Mouse (Mus musculus): Measurements from ENCODE around the gene Gab1.

The Gab1 gene

DNA sequence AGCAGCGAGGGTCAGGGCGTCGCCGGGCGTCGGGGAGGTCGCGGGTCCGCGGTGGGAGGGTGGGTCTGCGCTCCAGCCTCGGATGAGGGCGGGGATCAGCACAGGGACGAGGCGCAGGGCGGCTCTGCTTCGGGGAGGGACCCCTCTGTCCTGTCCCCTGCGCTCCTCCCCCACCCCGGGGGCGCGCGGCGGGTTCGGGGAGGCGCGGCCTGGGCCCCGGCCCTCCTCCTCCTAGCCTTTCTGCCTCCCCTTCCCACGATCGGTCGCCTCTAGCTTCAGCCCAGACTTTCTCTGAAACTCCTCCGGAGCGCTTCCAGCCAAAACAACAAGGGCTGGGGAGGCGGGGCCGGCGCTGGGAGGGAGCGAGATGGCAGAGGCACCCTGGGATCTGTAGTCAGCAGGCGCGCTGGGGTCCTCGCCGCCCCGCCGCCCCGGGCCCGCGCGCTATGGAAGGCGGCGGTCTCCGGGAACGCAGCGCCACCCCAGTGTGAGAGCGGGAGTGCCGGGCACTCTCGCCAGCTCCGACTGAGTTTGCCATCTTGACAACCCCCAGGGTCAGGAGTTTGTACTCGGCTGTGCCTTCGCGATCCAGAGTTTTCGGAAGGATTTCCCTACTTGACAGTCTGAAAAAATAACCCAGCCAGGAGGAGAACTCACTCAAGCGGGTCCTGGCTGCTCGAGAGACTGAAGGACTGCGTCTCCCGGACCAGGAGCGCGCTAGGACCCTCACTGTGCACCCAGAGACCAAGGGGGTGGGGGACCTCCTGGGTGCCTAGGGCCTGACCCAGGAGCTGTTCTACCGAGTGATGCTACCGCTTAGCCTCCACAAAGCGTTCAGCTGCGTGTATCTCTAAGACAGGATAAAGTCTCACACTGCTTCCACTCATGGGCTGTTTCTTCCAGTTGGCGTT is at the start of gene Gab1:
TSS of gene Gab1 (minus strand) at position 324 of the 911 bp plus-strand sequence.
- WGBS: 2% methylated on average over 70 of the region's 70 CpGs

DNA sequence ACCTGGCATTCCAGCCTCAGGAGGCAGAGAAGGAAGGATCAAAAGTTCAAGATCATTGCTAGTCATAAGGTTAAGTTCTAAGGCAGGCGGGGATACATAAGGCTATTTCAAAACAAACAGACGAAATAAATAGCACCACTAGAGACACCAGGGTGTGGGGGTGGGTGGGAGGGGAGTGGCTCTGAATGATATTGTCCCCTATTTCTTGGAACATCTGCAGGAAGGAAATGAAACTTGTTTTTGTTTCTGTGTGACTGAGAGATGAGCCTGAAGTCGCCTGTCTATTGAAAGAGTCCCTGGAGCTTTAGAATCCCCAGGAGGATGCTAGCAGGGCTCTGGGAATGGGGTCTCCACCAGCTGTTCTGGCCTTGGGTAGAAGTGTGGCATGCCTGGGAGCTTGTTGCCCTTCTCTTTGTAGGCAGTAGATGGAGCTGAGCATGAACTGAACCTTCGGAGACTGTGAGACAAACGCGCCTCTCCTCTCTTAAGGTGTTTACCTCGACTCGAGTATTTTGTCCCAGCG is 43.5 kb upstream of the Gab1 start:
- WGBS: 78% methylated on average over 9 of the region's 9 CpGs

DNA sequence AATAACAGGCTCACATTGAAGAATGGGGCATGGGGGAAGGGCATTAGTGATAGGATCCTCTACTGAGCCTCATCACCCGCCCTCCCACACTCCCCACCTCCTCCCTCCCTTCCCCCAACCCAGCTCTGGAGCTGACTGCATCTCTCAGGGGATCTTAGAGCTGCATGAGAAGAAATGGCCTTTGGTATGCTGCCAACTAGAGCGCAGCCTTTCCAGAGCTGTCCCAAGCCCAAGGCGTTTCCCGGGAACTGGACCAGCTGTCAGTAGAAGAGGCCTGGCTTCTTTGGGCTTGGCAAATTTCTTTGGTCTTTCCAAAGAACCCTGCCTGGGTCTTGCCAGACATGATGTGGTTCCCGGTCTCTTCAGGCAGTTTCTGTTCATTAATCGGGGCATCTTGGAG is 42.3 kb upstream of the Gab1 start:
- WGBS: 38% methylated on average over 6 of the region's 6 CpGs

DNA sequence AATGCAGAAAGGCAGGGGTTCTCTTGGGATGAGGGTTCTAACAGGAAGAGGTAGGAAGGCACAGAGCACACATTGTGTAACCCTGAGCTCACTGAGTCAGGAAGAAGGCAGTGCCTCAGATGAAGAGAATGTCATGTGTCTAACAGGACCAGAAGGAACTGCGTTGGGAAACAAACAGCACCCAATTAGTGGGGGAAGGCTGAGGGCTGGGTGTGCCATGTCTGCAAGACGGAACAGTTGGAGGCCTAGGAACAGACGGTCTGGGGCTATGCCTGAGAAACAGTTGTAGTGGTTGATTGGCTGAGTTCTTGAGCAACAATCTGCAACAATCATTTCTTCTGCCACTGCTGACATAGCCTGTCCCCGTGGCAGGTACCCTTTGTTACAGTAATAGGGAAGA is 38.8 kb upstream of the Gab1 start:
- 87% methylated on average over 4 of the region's 4 CpGs for WGBS

DNA sequence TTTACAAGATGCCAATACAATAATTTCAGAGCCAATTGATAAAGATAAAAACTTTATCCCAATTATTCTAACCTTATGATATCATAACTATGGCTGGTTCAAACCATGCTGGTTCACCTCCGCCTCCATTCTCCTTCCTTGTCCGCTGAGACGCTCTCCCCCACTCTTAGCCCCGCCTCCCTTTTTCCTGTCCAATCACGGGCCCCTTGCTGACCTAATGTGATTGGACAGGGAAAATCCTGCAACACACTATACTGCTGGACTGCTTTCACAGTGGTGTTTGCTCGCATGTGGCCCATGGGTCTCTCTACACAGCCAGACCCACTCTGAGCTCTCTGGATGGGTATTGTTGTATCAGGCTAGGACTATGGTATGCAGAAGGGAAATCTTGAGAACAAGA is 38.2 kb upstream of the Gab1 start:
- whole genome bisulfite sequencing: 89% methylated on average over 6 of the region's 6 CpGs

DNA sequence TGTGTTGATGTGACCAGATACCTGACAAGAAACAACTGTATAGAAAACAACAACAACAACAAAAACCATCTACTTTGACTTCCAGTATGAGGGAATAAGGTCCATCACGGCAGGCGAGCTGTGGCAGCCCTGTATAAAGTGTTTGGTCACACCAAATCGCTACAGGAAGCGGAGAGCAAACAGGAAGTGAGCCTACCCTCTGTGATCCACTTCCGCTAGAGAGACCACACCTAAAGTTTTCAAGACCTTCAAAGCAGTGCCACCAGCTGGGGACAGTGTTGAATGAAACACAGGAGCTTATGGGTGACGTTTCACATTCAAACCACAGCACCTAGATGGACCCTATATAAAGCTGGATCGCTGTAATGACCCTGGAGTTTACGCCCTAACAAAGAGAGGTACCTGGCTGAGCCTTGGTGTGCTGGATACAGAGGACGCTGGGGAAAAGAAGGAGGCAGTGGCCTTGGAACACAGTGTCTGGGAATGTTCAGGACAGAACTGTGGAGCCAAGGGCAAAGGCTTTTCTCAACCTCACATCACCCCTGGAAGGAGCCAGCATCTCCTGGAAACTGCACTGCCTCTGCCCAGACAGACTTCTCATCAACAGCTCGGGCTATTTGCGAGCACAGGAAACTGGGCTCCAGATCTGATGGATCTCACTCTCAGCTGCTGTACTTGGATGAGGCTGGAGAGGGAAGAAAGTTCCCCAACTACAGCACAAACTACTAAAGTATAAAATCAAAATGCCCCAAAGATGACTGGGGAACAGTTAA is 36.3 kb upstream of the Gab1 start:
- WGBS: 73% methylated on average over 11 of the region's 11 CpGs

DNA sequence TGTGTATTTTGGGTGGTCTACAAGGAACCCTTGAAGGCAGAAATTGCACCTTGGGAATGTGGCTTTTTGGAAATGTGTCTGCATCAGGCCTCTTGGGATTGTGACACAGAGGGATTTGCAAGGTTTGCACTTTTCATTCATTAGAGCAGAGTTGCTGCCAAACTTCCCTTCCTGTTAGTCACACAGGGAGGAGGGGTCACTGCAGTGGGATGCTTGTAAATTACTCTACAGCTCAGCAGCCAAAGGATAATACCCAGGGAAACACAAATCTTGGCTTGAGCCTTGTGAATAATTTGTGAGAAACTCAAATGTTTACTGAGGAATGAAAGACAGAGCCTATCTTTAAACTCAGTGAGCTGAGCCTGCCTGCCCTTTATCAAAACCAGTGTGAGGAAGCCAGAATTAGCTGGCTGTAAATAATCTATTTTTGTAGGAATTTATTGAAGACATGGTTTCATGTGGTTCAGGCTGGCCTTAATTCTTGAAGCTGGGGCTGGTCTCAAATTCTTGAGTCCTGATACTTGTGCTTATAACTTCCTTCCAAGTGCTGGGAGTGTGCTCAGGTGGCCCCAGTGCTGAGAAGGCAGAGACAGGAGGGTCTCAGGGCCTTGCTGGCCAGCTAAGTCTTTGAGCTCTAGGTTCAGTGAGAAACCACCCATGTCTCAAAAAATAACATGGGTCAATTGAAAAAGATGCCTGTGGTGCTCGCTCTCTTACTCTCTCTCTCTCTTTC is 32.9 kb upstream of the Gab1 start:
- WGBS: 94% methylated on average over 1 of the region's 1 CpGs

DNA sequence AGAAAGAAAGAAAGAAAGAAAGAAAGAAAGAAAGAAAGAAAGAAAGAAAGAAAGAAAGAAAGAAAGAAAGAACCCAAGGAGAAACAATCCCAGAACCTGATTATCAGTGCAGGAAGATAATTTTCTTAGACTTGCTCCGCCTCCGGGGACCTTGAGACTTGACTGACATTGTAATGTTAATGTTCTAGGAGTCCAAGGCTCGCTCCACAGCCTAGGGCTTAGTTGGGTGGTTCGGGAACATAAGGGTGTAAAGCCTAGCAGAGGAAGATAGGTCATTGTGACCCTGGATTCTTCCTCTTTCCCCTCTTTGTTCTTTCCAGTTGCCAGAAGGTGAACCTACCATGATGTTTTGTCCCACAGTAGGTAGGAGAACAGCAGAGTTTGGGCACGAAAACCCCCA is 31.1 kb upstream of the Gab1 start:
- 92% methylated on average over 5 of the region's 5 CpGs for WGBS

DNA sequence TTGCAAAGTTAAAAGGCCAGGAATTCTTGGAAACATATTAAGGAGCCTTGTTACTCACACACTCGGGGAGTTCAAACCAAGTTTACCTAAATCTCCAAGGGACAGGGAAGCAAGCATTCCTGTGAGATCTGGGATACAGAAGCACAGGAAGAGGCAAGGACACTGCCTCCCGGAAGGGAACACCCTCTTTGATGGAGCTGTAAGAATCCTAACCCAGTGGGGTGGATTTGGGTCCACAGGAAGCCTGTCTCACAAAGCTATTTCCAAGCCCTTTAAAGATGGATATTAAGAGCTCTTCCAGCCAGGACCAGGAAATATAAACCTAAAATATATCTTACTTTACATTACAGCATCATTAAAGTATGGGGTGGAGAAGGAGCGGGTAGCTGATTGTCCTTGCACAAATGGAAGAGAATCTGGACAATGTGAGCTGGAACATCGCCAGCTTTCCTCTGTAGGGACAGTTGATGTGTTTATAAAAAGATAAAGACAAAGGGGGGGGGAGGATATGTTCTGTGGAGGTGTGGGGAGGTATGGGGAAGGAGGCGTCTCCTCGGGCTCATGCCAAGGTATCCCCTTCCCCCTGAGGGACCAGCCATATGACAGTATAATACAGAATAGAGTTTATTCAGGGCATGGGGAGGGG is 28.1 kb upstream of the Gab1 start:
- 63% methylated on average over 6 of the region's 6 CpGs for WGBS

DNA sequence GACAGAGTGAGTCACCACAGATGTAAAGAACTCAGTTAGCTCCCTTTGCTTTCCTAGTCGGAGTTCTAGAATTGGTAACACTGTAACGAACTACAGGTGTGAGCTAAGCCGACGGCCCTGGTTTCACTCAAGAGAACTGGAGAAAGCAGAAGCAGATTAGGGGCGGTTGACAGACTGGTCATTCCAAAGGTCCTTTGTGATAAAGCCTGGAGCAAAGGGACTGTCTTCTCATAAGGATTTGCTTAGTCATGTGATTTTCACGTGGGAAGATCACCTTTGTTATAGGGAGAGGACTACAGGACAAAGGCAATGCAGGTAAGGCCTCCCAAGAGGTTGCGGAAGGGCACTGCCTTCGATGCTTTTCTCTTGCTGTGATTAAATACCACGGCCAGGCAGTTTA is 22.0 kb upstream of the Gab1 start:
- WGBS: 87% methylated on average over 9 of the region's 9 CpGs

DNA sequence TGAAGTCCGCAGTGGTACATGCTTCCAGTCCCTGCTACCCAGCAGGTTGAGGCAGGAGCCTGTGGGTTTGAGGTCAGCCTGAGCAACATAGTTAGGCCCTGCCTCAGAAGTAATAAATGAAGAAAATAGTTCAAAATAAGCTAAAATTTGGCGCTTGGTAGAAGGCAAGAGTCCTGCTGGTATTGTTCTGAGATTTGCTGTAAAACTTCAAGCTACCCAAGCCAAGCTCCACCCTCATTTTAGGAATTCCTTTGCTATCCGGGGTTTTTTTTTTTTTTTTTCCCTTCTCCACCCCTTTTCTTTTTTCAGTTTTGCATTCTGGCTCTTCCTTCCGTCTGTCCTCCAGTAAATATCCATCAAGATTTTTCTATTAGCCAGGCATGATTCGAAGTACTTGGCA is 15.7 kb upstream of the Gab1 start:
- WGBS: 73% methylated on average over 5 of the region's 5 CpGs

DNA sequence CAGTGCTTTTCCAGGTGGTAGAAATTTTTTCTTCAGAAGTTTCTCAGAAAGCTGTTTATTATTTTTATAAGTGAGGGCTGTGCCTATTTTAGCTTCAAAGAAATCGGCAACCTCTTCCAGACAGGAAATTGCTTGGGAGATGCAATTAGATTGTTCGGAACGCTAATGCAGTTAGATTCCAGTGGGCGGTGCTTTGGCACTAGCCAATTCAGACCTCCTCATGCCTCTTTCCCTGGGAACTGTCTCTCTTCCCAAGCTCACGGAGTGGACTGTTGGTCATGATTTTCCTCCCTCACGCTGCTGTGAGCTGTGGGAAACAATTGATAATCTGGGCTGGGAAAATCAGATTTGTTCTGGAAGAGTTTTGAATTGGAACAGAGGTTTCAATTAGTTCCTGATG is 15.1 kb upstream of the Gab1 start:
- WGBS: 25% methylated on average over 6 of the region's 6 CpGs

DNA sequence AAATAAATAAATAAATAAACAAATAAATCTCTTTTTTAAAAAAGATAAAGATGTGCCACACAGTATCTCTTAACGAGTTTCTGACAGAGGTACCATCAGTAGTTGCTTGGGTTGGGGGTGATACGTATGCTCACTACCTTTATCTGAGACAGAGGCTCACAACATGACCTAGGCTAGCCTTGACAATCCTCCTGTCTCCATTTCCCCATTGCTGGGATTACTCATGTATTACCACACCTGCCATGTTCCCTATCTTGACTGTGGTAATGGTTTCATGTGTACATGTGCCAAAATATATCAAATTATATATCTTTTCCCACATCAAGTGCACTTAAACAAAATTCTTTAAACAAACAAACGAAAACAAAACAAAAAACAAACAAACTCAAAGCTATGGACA is 14.2 kb upstream of the Gab1 start:
- WGBS: 88% methylated on average over 3 of the region's 3 CpGs

DNA sequence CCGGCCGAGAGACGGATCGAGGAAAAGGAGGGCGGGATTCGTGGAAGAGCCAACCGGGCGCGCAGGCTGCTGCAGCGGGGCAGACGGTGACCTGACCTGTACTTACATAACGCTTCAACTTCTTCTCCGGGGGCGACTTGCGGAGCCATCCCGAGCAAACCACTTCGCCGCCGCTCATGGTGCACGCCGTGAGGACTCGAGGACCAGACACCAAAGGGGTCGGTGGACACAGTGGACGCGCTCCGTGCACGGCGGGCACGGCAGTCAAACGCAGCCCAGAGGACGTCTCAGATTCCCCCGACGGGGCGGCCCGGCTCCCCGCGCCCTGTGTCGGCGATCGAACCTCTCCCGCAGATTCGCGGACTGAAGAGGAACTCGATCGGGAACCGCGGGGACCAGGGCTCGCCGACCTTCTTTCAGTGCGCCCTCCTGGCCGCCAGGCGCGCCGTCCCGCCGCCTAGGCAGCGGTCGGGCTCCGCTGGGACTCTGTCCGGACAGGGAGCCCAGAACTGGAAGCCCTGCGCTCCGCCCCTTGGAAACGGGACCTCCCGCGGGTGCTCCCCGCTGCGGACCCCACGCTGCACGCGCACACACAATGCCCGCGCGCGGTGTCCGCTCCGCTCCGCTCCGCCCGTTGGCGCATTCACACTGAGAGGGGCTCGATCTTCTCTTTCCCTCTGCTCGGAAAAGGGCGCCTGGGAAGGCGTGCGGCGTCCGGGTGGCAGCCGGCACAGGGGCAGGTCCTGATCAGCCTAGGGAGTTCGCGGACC is 708 bp downstream of the Gab1 start:
- under 1% methylated on average over 87 of the region's 90 CpGs for WGBS

DNA sequence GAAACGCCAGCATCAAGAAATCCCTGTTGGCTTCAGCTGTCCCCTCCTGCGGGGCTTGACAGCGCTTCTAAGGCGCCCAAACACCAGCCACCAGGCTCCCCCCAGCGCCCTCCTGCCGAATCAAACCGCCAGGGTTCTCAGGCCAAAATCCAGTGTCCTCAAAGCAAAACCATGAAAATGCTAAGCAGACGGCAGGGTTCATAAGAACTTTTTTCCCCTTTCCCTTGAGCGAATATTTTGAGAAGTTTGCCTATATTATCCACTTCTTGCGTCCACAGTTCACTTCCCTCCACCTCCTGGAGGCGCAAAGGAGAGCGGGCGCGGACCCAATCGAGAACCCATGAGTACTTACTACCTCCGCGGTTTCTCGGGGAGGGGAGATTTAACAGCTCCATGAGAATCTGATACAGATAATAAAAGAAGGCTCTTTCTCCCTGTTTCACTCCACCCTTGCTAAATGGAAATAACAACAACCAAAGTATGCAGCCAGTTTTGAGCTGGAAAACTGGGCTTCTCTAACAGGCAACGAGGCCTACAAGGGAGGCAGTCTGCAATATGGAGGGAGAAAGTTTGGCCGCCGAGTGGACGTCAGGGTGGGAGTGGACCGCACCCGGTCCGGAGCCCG is 1.4 kb downstream of the Gab1 start:
- WGBS: 8% methylated on average over 26 of the region's 26 CpGs

DNA sequence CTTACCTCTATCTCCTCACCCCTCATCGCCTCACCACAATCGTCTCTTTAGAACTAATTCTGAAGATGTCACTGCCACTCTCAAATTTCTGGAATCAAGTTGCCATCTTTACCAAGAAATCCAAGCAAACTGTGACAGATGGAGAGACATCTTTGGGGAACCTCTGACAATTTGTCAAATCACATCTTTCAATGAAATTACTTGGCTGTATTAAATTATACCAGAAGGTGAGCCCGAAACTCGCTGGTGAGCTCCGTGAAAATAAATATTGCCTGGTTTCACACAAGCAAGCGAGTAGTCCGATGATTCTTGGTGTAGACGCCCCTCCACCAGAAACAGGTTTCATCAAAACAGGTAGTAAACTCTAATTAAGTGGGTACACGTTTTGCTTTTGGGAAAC is 2.2 kb downstream of the Gab1 start:
- WGBS: 43% methylated on average over 9 of the region's 9 CpGs

DNA sequence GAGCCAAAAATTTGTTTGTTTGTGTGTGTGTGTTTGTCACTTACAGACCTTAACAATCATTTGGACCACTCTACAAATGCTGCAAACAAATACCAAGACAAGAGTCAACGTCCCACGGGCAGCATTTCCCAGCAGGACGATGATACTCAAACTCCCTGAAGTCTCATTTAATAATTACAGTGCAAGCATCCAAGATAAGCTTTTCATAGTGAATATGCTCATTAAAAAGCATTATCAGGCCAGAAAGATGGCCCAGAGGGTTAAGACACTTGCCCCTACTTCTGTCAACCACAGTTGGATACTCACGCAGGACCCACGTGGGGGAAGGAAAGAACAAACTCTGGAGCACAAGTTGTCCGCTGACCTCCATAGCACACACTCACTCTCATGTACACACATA is 4.8 kb downstream of the Gab1 start:
- 75% methylated on average over 6 of the region's 6 CpGs for whole genome bisulfite sequencing

DNA sequence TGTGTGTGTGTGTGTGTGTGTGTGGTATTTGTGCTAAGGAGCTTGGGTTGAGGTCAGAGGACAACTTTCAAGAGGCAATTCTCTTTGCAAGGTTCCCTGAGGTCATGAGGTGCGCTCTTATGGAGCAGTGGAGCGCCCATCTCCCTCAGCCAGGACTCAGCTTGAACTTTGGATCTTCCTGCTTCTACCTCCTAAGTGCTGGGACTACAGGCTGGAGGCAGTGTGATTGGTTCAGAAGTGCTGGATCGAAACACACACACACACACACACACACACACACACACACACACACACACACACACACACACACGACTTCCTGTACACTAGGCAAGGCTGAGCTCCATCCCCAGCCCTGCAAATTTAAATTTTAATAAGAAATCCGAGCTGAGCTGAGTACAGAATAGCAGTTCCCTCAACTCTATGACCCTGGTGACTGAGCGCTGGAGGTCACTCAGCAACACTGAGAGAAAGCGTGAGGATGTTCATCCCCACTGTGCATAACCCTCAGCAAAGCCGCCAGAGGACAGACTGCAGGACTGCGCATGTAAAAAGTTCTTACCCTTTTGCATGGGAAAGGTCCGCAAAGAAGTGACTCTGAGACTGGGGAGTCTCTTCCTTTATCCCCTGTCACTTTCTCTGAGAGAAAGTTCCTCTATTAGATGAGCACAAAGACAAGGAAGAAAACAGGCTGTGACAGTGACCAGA is 6.4 kb downstream of the Gab1 start:
- 75% methylated on average over 10 of the region's 10 CpGs for WGBS

DNA sequence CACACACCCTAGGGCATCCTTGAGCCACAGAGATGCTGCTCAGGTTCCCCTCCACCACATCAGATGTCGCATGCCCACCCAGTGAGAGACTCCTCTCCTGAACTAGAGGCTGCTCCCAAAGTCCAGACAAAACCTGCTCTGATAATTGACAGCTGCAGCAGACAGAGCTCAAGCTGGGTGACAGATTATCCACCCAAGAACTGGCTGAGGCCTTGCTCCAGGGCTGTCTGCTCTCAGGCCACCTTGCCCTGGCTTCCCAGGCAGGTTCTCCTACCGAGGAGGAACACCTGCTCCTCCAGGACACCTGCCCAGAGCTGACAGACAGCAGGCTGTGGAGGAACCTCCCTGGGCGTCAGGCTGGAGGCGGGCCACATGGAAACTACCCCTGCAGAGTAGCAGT is 7.6 kb downstream of the Gab1 start:
- WGBS: 50% methylated on average over 4 of the region's 4 CpGs

DNA sequence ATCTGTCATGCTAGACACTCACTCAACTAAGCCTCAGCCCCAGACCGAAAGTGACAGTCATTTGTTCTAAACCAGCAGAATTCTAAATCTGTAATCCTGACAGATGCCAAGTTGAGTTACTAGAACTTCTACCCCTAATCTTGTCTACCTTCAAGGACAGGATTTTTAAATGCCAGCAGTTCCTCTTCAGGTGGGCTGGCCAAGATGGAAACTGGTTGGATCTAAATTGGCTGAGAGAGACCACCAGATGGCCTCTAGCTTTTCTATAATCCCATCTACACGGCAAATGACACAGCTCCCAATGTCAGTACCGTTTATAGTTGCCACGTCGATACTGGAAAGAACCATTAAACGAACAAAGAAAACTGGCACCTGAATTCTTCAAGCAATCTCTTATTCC is 8.9 kb downstream of the Gab1 start:
- WGBS: 73% methylated on average over 6 of the region's 6 CpGs

Measured in cerebral cortex, adult 2 months (tissue).